Mouse (Mus musculus): ENCODE measurements at regions not wholly inside any gene's neighbourhood (a gene's known extent, or its start where the extent isn't known, plus 50 kb on each side); places are given as distances from the start of the nearest gene placed in this dataset.

DNA sequence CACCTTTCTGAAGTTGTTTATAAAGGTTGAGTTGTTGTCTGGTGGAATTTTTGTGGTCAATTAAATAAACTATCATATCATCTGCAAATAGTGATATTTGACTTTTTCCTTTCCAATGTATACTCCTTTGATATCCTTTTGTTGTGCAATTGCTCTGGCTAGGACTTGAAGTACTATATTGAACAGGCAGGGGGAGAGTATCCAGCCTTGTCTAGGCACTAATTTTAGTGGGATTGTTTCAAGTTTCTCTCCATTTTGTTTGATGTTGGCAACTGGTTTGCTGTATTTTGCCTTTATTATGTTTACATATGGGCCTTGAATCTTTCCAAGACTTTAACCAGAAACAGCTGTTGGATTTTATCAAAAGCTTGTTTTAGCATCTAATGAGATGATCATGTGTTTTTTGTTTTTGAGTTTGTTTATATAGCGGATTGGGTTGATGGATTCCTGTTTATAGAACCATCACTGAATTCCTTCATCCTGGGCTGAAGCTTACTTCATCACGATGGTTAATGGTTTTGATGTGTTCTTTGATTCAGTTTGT, 383.3 kb downstream of the Amd2 start:
- DNase-seq (ENCODE audit: low read depth, low spot score), result no peak

DNA sequence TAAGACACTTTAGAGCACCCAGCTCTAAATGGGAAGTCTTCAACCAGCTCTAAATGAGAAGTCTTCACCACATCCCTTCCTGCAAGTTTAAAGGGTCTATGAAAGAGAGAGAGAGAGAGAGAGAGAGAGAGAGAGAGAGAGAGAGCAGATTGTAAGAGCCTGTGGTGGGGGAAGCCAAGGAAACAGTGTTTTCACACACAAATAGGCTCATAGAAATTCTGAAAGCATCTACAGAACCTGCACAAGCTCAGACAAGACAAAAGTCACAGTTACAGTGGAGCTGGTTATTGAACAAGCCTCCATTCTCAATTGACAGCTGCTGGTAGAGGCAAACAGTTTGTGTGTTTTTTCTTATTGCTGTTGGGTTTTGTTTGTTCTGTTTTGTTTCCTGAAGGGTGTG, 412.9 kb downstream of the Amd2 start:
- no peak for DNase-seq (ENCODE audit: low read depth, low spot score)

DNA sequence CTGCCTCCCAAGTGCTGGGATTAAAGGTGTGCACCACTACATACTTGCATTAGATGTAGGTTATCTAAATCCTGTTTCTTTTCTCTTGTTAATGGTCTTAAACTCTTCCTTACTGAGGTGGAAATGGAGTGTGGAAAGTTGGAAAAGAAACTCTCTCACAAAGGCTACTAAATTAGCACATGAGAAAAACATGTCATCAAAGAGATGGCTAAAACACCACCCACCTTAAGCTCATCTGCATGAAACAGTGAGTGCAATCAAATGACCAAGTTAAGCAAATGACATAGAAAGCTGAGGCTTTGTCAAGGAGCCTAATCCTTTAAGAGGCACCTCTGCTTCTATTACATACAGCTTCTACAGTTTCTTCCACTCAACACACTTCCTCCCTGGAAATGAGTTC, 446.6 kb downstream of the Amd2 start:
- DNase-seq (ENCODE audit: low read depth, low spot score), result no peak

DNA sequence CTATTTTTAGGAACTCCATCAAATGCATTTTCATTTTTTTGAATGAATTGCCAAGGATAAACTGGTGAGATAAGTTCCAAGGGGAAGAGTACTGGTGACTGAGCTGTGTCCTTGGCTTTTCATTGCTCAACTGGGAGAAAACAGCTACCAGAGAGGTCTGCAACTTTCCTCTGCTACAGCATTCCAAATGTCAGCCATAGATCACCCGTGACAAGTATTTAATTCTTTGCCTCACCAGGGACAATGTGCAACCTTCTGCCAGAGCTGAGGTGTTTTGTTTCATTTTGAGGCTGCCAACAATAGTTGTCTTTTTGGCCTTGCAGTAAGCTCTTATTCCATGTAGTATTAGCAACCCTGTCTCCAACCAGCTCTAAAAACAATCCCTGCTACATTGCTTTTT, 475.3 kb downstream of the Amd2 start:
- no peak for DNase-seq (ENCODE audit: low read depth, low spot score)

DNA sequence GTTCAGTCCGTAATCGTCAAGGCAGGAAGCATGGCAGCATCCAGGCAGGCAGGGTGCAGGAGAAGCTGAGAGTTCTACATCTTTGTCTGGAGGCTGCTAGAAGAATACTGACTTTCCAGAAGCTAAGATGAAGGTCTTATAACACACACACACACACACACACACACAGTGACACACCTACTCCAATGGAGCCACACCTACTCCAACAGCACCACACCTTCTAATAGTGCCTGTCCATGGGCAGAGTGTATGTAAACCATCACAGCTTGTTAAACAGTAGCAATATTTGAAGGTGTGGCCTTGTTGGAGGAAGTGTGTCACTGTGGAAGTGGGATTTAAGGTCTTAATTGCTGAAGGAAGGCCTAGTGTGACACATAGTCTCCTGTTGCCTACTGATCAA, 476.4 kb downstream of the Amd2 start:
- no peak for DNase-seq (ENCODE audit: low read depth, low spot score)

DNA sequence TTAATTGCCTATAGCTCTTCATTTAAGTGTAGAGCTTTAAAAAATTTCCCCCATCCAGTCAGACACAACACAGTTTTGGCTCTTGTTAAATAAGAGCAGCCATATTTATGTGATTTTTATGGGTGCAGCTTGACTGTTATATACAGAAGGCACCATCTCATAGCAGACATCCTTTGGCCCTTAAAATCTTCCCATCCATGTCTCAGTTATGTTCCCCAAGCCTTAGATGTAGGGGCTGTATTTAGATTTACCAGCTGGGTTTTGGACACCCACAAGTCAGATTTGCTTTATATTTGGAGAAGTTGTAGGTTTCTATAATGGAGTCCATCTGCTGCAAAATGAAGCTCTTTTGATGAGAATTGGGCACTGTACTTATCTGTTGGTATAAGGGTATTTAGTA, 482.2 kb downstream of the Amd2 start:
- DNase-seq (ENCODE audit: low read depth, low spot score), result peak; percentile 53

Data from brain, adult 2 months (tissue).